Mouse (Mus musculus) kidney, embryonic 16.5 days (tissue): Measurements from ENCODE around the gene Tmem26. TPM values are rescaled to one million over a fixed set of nuclear protein-coding genes. Genes with fewer than 3 reads are reported as not detected.

Experiments used
- ATAC-seq: fragments of 200-750 bp; cut with Nextera tagmentation; 2 replicates; pipeline ENCODE4 v1.8.0; 2017; ENCODE audit warnings: moderate TSS enrichment; ENCODE audit not compliant: low FRiP score, low TSS enrichment
- H3K27ac ChIP-seq: fragments of 300-500 bp; sonication (generic); 2 replicates; pipeline ENCODE4 v1.5.1; 2014; ENCODE audit warnings: low read length
- H3K27me3 ChIP-seq: fragments of 300-500 bp; sonication (generic); 2 replicates; pipeline ENCODE4 v1.6.1; 2014; ENCODE audit warnings: low read length, control low read depth, mixed read lengths; ENCODE audit not compliant: insufficient read depth
- H3K36me3 ChIP-seq: fragments of 300-500 bp; sonication (generic); 2 replicates; pipeline ENCODE4 v1.6.1; 2014; ENCODE audit warnings: low read length, control low read depth, mixed read lengths; ENCODE audit not compliant: insufficient read depth
- H3K4me1 ChIP-seq: fragments of 300-500 bp; sonication (generic); 2 replicates; pipeline ENCODE4 v1.6.1; 2014; ENCODE audit warnings: low read length, control low read depth, mixed read lengths; ENCODE audit not compliant: insufficient read depth
- H3K4me2 ChIP-seq: fragments of 300-500 bp; sonication (generic); replicated peaks from 2 replicates; pipeline ENCODE4 v1.6.1; 2014; ENCODE audit warnings: low read depth, low read length
- H3K4me3 ChIP-seq: fragments of 300-500 bp; sonication (generic); 2 replicates; pipeline ENCODE4 v1.5.1; 2014; ENCODE audit warnings: mild to moderate bottlenecking, low read length
- H3K9ac ChIP-seq: fragments of 300-500 bp; sonication (generic); replicated peaks from 2 replicates; pipeline ENCODE4 v1.6.1; 2014; ENCODE audit warnings: low read length
- H3K9me3 ChIP-seq: fragments of 300-500 bp; sonication (generic); 2 replicates; pipeline ENCODE4 v1.6.1; 2016; ENCODE audit warnings: low read length, control low read depth
- WGBS: fragments of 180-500 bp; shearing (Covaris S2); extraction: QIAGEN DNeasy Blood & Tissue Kit; methylation state at CpG from one replicate; pipeline ENCODE4 v1.1.7; 2014; 5-methylcytosine and 5-hydroxymethylcytosine counted together
- polyA plus RNA-seq: library from polyadenylated mRNA; unstranded; fragments of >200 nt; fragmentation: Nextera tagmentation; extraction: Ambion mirVana; gene quantifications from 2 replicates; pipeline ENCODE4 v1.2.1, GENCODE M21; 2015

Gene Tmem26
- polyA plus RNA-seq, 1 experiment from 2014 or later = 8.3 TPM

DNA sequence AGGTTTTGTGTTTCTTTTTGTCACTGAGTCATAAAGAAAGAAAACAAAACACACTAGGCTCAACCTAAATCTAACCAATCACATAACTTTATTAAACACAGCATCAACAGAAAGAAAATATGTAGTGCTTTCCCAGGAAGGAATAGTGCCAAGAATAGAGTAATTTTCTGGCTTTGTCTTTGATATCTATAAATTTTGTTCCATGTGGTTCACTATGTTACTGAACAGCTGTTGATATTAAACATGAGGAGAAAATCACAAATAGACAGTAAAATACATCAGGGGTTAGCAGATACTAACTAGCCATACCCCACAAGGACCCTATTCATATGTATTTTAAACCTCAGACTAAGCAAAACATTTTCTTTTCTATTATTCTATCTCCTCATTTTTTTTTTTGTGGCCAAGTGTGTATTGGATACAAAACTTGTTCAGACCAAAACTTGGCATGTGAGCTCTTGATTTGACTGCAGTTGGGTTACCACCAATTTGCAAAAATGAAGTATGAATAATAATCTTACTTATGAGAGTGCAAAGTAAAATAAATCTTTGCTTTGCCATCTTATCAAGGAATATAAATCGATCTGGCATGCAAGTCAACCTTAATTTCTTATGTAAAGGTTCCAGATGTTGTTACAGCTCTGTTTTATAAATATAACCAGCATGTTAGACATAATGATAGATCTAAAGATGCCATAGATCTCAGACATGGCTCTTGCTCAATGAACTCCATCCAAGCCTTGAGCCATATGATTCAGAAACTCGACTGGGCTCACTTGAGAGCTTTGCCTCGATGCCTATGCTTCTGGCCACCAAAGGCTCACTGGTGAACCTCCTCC lies 16.2 kb upstream of the Tmem26 start:
- no peak for ATAC-seq
- Histone ChIP-seq H3K4me3 (no peak overlapping the region), H3K9me3 (no peaks in the 10 kb centered on the region), H3K27me3 (no peaks in the 10 kb centered on the region), H3K4me1 (no peaks in the 10 kb centered on the region), H3K9ac (no peak overlapping the region), H3K27ac (peak overlapping the region; percentile 58), H3K4me2 (no peak overlapping the region), H3K36me3 (no peaks in the 10 kb centered on the region)
- WGBS = 74% methylated on average over 3 of the region's 3 CpGs

- ATAC-seq = no peak
- no peaks in the 10 kb centered on the region for H3K9me3 ChIP-seq
- H3K4me3 ChIP-seq = no peak overlapping the region
- H3K4me1 ChIP-seq = no peaks in the 10 kb centered on the region
- H3K36me3 ChIP-seq = no peaks in the 10 kb centered on the region
- H3K4me2 ChIP-seq = no peak overlapping the region
- H3K27ac ChIP-seq = no peak overlapping the region
- no peaks in the 10 kb centered on the region for H3K27me3 ChIP-seq
- WGBS = 77% methylated on average over 2 of the region's 2 CpGs
- H3K9ac ChIP-seq = no peak overlapping the region
Observed at GRCm38 (mm10) chr10:68712926-68713325, 10.5 kb upstream of the Tmem26 start.

- WGBS = 77% methylated on average over 3 of the region's 3 CpGs
- no peaks in the 10 kb centered on the region for H3K9me3 ChIP-seq
- H3K4me3 ChIP-seq = no peak overlapping the region
- no peak overlapping the region for H3K4me2 ChIP-seq
- no peaks in the 10 kb centered on the region for H3K27me3 ChIP-seq
- ATAC-seq = no peak
- H3K36me3 ChIP-seq = no peaks in the 10 kb centered on the region
- H3K27ac ChIP-seq = no peak overlapping the region
- H3K4me1 ChIP-seq = no peaks in the 10 kb centered on the region
- no peak overlapping the region for H3K9ac ChIP-seq
Observed at GRCm38 (mm10) chr10:68714302-68714701, 9.1 kb upstream of the Tmem26 start.

- Histone ChIP-seq H3K36me3 (no peaks in the 10 kb centered on the region), H3K27ac (no peak overlapping the region), H3K9me3 (no peaks in the 10 kb centered on the region), H3K9ac (no peak overlapping the region), H3K4me3 (no peak overlapping the region), H3K27me3 (no peaks in the 10 kb centered on the region), H3K4me2 (no peak overlapping the region), H3K4me1 (no peaks in the 10 kb centered on the region)
- 90% methylated on average over 3 of the region's 3 CpGs for WGBS
- no peak for ATAC-seq
Observed at GRCm38 (mm10) chr10:68715396-68715795, 8.1 kb upstream of the Tmem26 start.

DNA sequence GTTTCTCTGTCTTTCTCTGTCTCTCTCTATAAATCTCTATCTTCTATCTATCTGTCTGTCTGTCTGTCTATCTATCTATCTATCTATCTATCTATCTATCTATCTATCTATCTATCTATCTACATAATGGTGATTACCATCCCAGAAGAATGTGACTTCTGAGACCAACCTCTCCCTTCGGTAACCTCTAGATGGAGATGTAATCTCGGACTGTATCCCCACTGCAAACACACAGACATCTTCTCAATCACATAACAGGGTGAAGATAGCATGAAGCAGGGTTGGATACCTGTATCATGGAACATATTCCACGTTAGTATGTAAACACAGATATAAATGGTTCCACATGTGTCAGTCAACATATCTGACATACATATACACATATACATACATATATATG lies 5.1 kb upstream of the Tmem26 start:
- Histone ChIP-seq H3K9me3 (no peaks in the 10 kb centered on the region), H3K4me1 (peaks cover 5% of the 10 kb centered on the region; the same call in 1 of the 2 replicates), H3K27me3 (no peaks in the 10 kb centered on the region), H3K4me3 (no peak overlapping the region), H3K4me2 (no peak overlapping the region), H3K9ac (no peak overlapping the region), H3K27ac (no peak overlapping the region), H3K36me3 (no peaks in the 10 kb centered on the region)
- ATAC-seq = no peak
- 86% methylated on average over 3 of the region's 3 CpGs for WGBS

- Histone ChIP-seq H3K9ac (no peak overlapping the region), H3K4me1 (peaks cover 14% of the 10 kb centered on the region), H3K36me3 (no peaks in the 10 kb centered on the region), H3K27ac (no peak overlapping the region), H3K4me3 (no peak overlapping the region), H3K4me2 (no peak overlapping the region), H3K9me3 (no peaks in the 10 kb centered on the region), H3K27me3 (peaks cover 3% of the 10 kb centered on the region; the same call in 1 of the 2 replicates)
- 51% methylated on average over 5 of the region's 5 CpGs for WGBS
- ATAC-seq = no peak
Observed at GRCm38 (mm10) chr10:68720887-68721400, 2.5 kb upstream of the Tmem26 start.

GRCm38 (mm10) chr10:68723015-68723414 lies 431 bp upstream of the Tmem26 start:
- Histone ChIP-seq H3K4me1 (peaks cover 14% of the 10 kb centered on the region), H3K9me3 (no peaks in the 10 kb centered on the region), H3K27me3 (peaks cover 3% of the 10 kb centered on the region; the same call in 1 of the 2 replicates), H3K9ac (no peak overlapping the region), H3K4me2 (peak overlapping the region; percentile 98; the same call in 1 of the 2 replicates), H3K36me3 (no peaks in the 10 kb centered on the region), H3K27ac (no peak overlapping the region), H3K4me3 (no peak overlapping the region)
- WGBS = 31% methylated on average over 7 of the region's 7 CpGs
- ATAC-seq = no peak

- H3K4me3 ChIP-seq = peak overlapping the region; percentile 64
- WGBS = 1% methylated on average over 11 of the region's 11 CpGs
- peak; percentile 62; the same call in 1 of the 2 replicates for ATAC-seq
- H3K4me2 ChIP-seq = peak overlapping the region; percentile 98
- no peaks in the 10 kb centered on the region for H3K36me3 ChIP-seq
- no peaks in the 10 kb centered on the region for H3K9me3 ChIP-seq
- peak overlapping the region; percentile 52 for H3K9ac ChIP-seq
- no peak overlapping the region for H3K27ac ChIP-seq
- peaks cover 14% of the 10 kb centered on the region for H3K4me1 ChIP-seq
- H3K27me3 ChIP-seq = peaks cover 3% of the 10 kb centered on the region; the same call in 1 of the 2 replicates
Observed at GRCm38 (mm10) chr10:68724361-68724720, 895 bp downstream of the Tmem26 start.

DNA sequence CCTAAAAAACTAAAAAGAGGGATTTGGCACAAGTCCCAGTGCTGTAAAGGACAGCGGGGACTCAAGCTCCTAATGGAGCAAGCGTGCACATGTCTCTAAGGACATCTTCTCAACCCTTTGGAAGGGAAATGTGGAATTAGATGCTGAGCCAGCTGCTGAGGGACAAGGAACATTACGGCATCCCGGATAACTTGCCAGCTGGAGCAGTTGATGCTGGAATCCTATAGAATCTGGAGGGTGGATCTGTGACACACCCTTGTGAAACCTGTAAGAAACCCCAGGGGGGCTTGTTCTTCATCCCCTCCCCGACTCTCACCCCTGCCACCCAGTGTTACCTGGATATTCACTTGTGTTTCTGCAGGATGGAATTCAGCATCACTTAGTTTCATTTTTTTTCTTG lies 4.0 kb downstream of the Tmem26 start:
- Histone ChIP-seq H3K9ac (no peak overlapping the region), H3K4me2 (no peak overlapping the region), H3K36me3 (no peaks in the 10 kb centered on the region), H3K4me1 (peaks cover 14% of the 10 kb centered on the region), H3K9me3 (no peaks in the 10 kb centered on the region), H3K4me3 (no peak overlapping the region), H3K27me3 (peaks cover 3% of the 10 kb centered on the region; the same call in 1 of the 2 replicates), H3K27ac (no peak overlapping the region)
- ATAC-seq = no peak
- WGBS = 82% methylated on average over 5 of the region's 5 CpGs

- H3K36me3 ChIP-seq = no peaks in the 10 kb centered on the region
- no peak overlapping the region for H3K27ac ChIP-seq
- no peaks in the 10 kb centered on the region for H3K27me3 ChIP-seq
- no peak for ATAC-seq
- no peak overlapping the region for H3K9ac ChIP-seq
- no peak overlapping the region for H3K4me2 ChIP-seq
- H3K4me3 ChIP-seq = no peak overlapping the region
- WGBS = 67% methylated on average over 3 of the region's 3 CpGs
- no peaks in the 10 kb centered on the region for H3K9me3 ChIP-seq
- no peaks in the 10 kb centered on the region for H3K4me1 ChIP-seq
Observed at GRCm38 (mm10) chr10:68735621-68736020, 12.2 kb downstream of the Tmem26 start.
